Mouse (Mus musculus) ZHBTc4 (cell line): ENCODE measurements around the gene Tmem91.
A peak's percentile ranks its signal among the peaks of the same experiment; 100 is the strongest.

ENCODE experiments used
- DNase-seq: peaks from one replicate; pipeline ENCODE4 v3.0.0-alpha.2; 2011; ENCODE audit warnings: low read depth, low spot score

Tmem91 gene

GRCm38 (mm10) chr7:25674719-25675300, at the start of gene Tmem91:
Gene Tmem91 (minus strand): TSS chr7:25675166.
- no peak for DNase-seq

- peak; percentile 46 for DNase-seq
Measured at GRCm38 (mm10) chr7:25721776-25722175, 46.8 kb upstream of the Tmem91 start.

- DNase-seq, result no peak
Measured at GRCm38 (mm10) chr7:25720760-25721159, 45.8 kb upstream of the Tmem91 start.

GRCm38 (mm10) chr7:25719761-25720610, 45.0 kb upstream of the Tmem91 start:
- DNase-seq, result peak; percentile 87

GRCm38 (mm10) chr7:25718788-25719417, 43.9 kb upstream of the Tmem91 start, which contains the start of gene Ccdc97:
Gene Ccdc97 (minus strand): TSS chr7:25719088.
- peak; percentile 95 for DNase-seq

GRCm38 (mm10) chr7:25717478-25717877, 42.5 kb upstream of the Tmem91 start:
- DNase-seq, result no peak

GRCm38 (mm10) chr7:25715731-25716271, 40.8 kb upstream of the Tmem91 start:
- DNase-seq, result no peak

GRCm38 (mm10) chr7:25714581-25714980, 39.6 kb upstream of the Tmem91 start:
- DNase-seq, result no peak

- DNase-seq, result no peak
Measured at GRCm38 (mm10) chr7:25712801-25713200, 37.8 kb upstream of the Tmem91 start.

GRCm38 (mm10) chr7:25711731-25712197, 36.8 kb upstream of the Tmem91 start:
- no peak for DNase-seq

- DNase-seq, result no peak
Measured at GRCm38 (mm10) chr7:25711165-25711564, 36.2 kb upstream of the Tmem91 start.

GRCm38 (mm10) chr7:25710519-25711130, 35.7 kb upstream of the Tmem91 start:
- DNase-seq, result no peak

- DNase-seq, result no peak
Measured at GRCm38 (mm10) chr7:25709961-25710360, 35.0 kb upstream of the Tmem91 start.

- peak; percentile 46 for DNase-seq
Measured at GRCm38 (mm10) chr7:25707581-25708292, 32.8 kb upstream of the Tmem91 start.

GRCm38 (mm10) chr7:25706578-25707170, 31.7 kb upstream of the Tmem91 start:
- DNase-seq, result no peak

GRCm38 (mm10) chr7:25705801-25706251, 30.9 kb upstream of the Tmem91 start:
- peak; percentile 39 for DNase-seq

- DNase-seq, result peak; percentile 59
Measured at GRCm38 (mm10) chr7:25704716-25705364, 29.9 kb upstream of the Tmem91 start.

- DNase-seq, result no peak
Measured at GRCm38 (mm10) chr7:25703793-25704494, 29.0 kb upstream of the Tmem91 start.

- DNase-seq, result peak; percentile 58
Measured at GRCm38 (mm10) chr7:25702350-25702749, 27.4 kb upstream of the Tmem91 start.
